Mouse (Mus musculus) heart, adult 2 months (tissue): ENCODE measurements around the gene Otos.

Experiments
- CTCF ChIP-seq: fragments of 200-600 bp; IDR thresholded peaks from 2 replicates; pipeline ENCODE4 v1.8.1; 2022; ENCODE audit warnings: antibody characterized with exemption, mild to moderate bottlenecking, moderate library complexity
- EP300 ChIP-seq: fragments of 200-500 bp; IDR thresholded peaks from 2 replicates; pipeline ENCODE4 v1.6.1; 2011; ENCODE audit warnings: low read depth, low read length, control low read depth; ENCODE audit not compliant: insufficient read depth

DNA sequence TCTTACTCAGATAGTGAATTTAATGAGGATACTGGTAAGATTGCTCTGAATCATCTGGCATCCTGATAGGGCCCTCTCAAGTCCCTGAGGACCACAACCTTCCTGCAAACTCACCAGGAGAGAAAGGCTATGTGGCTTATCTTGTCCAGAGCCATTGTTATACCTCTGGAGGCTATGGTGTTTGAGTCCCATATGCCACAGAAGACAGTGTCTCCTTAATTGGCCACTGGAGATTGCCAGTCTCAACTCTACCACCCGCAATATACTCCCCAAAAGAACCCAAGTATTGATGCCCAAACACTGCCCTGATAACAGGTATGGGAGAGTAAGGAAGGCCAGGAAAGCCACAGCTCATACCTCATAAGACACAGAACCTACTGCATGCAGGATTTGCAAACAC is 43.2 kb downstream of the Otos start, which contains the start of gene Olfr1410:
- TF ChIP-seq CTCF: no peak
- no peak for TF ChIP-seq EP300
